Mouse (Mus musculus) spleen, adult 2 months (tissue): ENCODE data around the gene Ccdc134.

ENCODE experiments used
- CTCF ChIP-seq: fragments of 200-500 bp; IDR thresholded peaks from 2 replicates; pipeline ENCODE4 v1.5.1; 2011; ENCODE audit warnings: mild to moderate bottlenecking, inconsistent platforms; ENCODE audit not compliant: insufficient read depth, insufficient read length, insufficient replicate concordance; ENCODE audit errors: extremely low read depth
- POLR2A ChIP-seq: fragments of 200-500 bp; IDR thresholded peaks from 2 replicates; pipeline ENCODE4 v1.6.1; 2011; ENCODE audit warnings: low read depth, low read length, inconsistent platforms

- TF ChIP-seq CTCF (no peak), POLR2A (no peak)
Measured at GRCm38 (mm10) chr15:82184183-82184582, 56.5 kb downstream of the Ccdc134 start.
